Mouse (Mus musculus): ENCODE measurements around the gene Lifr.

GRCm38 (mm10) chr15:7092321-7092720, 1.9 kb downstream of the Lifr start:
- TF ChIP-seq CTCF (IDR thresholded peaks at IDR 0.05) (no peak), POLR2A (IDR thresholded peaks at IDR 0.05; ENCODE audit: insufficient read depth, low read depth, low read length) (0 out of 2 replicates have a peak, but pooled peaks have one; percentile 9), EP300 (IDR thresholded peaks at IDR 0.05; ENCODE audit: insufficient read depth, low read depth, low read length) (no peak)

All from heart, adult 2 months (tissue).